Mouse (Mus musculus): ENCODE measurements at regions not wholly inside any gene's neighbourhood (a gene's known extent, or its start where the extent isn't known, plus 50 kb on each side); places are given as distances from the start of the nearest gene placed in this dataset.
A peak's percentile ranks its signal among the peaks of the same experiment; 100 is the strongest.

- 88% methylated on average over 2 of the region's 2 CpGs for WGBS
- H3K4me2 ChIP-seq, result no peak overlapping the region
- H3K36me3 ChIP-seq, result no peaks in the 10 kb centered on the region
- no peak for ATAC-seq (ENCODE audit: low FRiP score)
- H3K4me1 ChIP-seq (replicated peaks), result no peaks in the 10 kb centered on the region
- no peak overlapping the region for H3K27ac ChIP-seq
- peaks cover 3% of the 10 kb centered on the region; the same call in 1 of the 2 replicates for H3K9me3 ChIP-seq
- H3K27me3 ChIP-seq, result no peaks in the 10 kb centered on the region
- no peak overlapping the region for H3K9ac ChIP-seq
- no peak overlapping the region for H3K4me3 ChIP-seq
Observed at GRCm38 (mm10) chr1:128740616-128741015, 148.5 kb upstream of the Cxcr4 start.

DNA sequence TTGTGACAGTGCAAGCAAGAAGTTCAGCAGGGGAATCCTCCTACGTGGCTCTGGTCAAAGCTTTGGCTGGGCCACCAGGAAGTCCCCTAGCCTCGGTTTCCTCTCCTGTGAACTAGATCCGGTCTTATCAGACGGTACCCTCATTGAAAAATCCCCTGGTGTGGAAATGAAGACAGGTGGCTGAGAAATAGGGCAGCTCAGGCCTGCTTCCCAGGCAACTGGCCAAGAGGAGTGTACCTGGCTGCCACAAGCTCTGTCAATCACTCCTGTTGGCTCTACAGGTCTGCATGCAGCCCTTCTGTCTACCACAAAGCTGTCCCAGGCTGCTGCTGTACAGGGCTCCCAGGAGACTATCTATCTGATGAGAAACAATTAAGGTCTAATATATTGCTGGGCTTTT is 146.1 kb upstream of the Cxcr4 start:
- Histone ChIP-seq H3K27ac (no peak overlapping the region), H3K9me3 (peaks cover 3% of the 10 kb centered on the region; the same call in 1 of the 2 replicates), H3K4me3 (no peak overlapping the region), H3K36me3 (no peaks in the 10 kb centered on the region), H3K27me3 (no peaks in the 10 kb centered on the region), H3K9ac (no peak overlapping the region), H3K4me2 (no peak overlapping the region), H3K4me1 (replicated peaks) (no peaks in the 10 kb centered on the region)
- ATAC-seq (ENCODE audit: low FRiP score), result no peak
- 96% methylated on average over 4 of the region's 4 CpGs for WGBS

DNA sequence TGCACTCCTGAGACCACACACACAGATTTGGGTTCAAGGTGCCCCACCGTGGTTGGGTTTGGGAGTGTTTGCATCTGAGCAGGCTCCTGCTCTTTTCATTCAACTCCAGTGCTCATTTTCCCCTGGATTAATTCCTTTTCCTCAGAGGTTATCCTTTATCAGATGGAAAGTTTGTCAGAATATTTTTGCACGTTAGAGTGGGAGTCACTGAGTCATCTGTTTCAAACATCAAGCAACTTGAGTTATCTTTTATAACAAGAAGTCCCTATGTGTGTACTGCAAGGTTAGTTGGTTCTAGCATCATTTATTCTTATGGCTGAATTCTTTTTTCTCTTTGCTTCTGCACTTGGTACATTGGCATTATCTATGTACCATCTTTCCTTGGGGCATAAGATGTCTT is 142.8 kb upstream of the Cxcr4 start:
- H3K9ac ChIP-seq, result no peak overlapping the region
- ATAC-seq (ENCODE audit: low FRiP score), result no peak
- no peaks in the 10 kb centered on the region for H3K9me3 ChIP-seq
- H3K4me2 ChIP-seq, result no peak overlapping the region
- H3K4me1 ChIP-seq (replicated peaks), result 0 out of 2 replicates have a peak, but pooled peaks cover 3% of the 10 kb centered on the region
- H3K27ac ChIP-seq, result no peak overlapping the region
- H3K27me3 ChIP-seq, result no peaks in the 10 kb centered on the region
- 81% methylated on average over 2 of the region's 2 CpGs for WGBS
- no peak overlapping the region for H3K4me3 ChIP-seq
- no peaks in the 10 kb centered on the region for H3K36me3 ChIP-seq

- Histone ChIP-seq H3K9ac (no peak overlapping the region), H3K4me2 (no peak overlapping the region), H3K36me3 (no peaks in the 10 kb centered on the region), H3K27me3 (no peaks in the 10 kb centered on the region), H3K27ac (no peak overlapping the region), H3K4me3 (no peak overlapping the region), H3K9me3 (no peaks in the 10 kb centered on the region), H3K4me1 (replicated peaks) (0 out of 2 replicates have a peak, but pooled peaks cover 3% of the 10 kb centered on the region)
- WGBS, result 77% methylated on average over 3 of the region's 3 CpGs
- no peak for ATAC-seq (ENCODE audit: low FRiP score)
Observed at GRCm38 (mm10) chr1:128731445-128731844, 139.4 kb upstream of the Cxcr4 start.

GRCm38 (mm10) chr1:128724433-128725091 is 132.5 kb upstream of the Cxcr4 start:
- Histone ChIP-seq H3K36me3 (no peaks in the 10 kb centered on the region), H3K4me3 (no peak overlapping the region), H3K4me1 (replicated peaks) (no peaks in the 10 kb centered on the region), H3K27ac (no peak overlapping the region), H3K9ac (no peak overlapping the region), H3K4me2 (no peak overlapping the region), H3K9me3 (no peaks in the 10 kb centered on the region), H3K27me3 (no peaks in the 10 kb centered on the region)
- ATAC-seq (ENCODE audit: low FRiP score), result no peak
- WGBS, result 88% methylated on average over 6 of the region's 6 CpGs

DNA sequence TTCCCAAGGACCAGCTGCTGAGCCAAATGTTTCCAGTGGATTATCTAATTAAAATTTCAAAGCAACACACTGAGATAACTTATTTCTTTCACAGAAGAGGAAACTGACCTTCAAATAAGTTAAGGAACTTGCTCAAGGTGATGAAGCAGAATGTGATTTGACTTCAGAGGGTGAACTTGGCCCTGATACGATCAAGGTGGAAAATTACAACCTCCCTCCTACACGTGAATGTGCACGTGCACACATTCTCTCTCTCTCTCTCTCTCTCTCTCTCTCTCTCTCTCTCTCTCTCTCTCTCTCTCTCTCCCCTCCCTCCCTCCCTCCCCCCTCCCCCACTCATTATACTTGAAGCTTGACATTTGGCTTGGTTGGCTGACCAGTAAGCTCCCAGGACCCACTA is 131.8 kb upstream of the Cxcr4 start:
- ATAC-seq (ENCODE audit: low FRiP score), result no peak
- H3K4me1 ChIP-seq (replicated peaks), result no peaks in the 10 kb centered on the region
- H3K4me3 ChIP-seq, result no peak overlapping the region
- H3K9ac ChIP-seq, result no peak overlapping the region
- no peaks in the 10 kb centered on the region for H3K27me3 ChIP-seq
- H3K4me2 ChIP-seq, result no peak overlapping the region
- H3K27ac ChIP-seq, result no peak overlapping the region
- 61% methylated on average over 3 of the region's 3 CpGs for WGBS
- no peaks in the 10 kb centered on the region for H3K9me3 ChIP-seq
- no peaks in the 10 kb centered on the region for H3K36me3 ChIP-seq

- Histone ChIP-seq H3K4me2 (no peak overlapping the region), H3K27me3 (no peaks in the 10 kb centered on the region), H3K36me3 (no peaks in the 10 kb centered on the region), H3K4me1 (replicated peaks) (no peaks in the 10 kb centered on the region), H3K9ac (no peak overlapping the region), H3K4me3 (no peak overlapping the region), H3K27ac (no peak overlapping the region), H3K9me3 (no peaks in the 10 kb centered on the region)
- WGBS, result 79% methylated on average over 2 of the region's 2 CpGs
- no peak for ATAC-seq (ENCODE audit: low FRiP score)
Observed at GRCm38 (mm10) chr1:128722061-128722471, 130.0 kb upstream of the Cxcr4 start.

DNA sequence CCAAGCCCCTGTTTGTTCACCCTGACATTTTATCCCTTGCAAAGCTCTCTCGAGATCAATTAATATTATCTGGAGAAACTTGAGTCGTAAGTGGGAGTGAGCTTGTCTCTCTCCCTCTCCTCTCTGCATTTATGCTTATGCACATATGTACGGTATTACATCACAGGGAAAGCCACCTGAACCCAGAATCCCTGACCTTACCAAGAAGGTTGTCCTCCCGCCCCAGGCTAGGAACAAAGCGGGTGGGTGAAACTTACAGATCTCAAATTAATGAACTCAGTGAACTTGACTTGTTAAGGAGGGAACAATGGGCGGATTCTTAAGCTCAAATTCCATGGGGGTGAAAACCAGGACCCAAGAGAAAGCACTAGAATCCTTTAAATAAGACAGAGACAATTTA is 122.8 kb upstream of the Cxcr4 start:
- H3K27me3 ChIP-seq, result no peaks in the 10 kb centered on the region
- no peak overlapping the region for H3K4me2 ChIP-seq
- H3K4me3 ChIP-seq, result no peak overlapping the region
- no peak overlapping the region for H3K9ac ChIP-seq
- WGBS, result 68% methylated on average over 6 of the region's 6 CpGs
- H3K9me3 ChIP-seq, result no peaks in the 10 kb centered on the region
- H3K4me1 ChIP-seq (replicated peaks), result peaks cover 22% of the 10 kb centered on the region
- H3K36me3 ChIP-seq, result no peaks in the 10 kb centered on the region
- ATAC-seq (ENCODE audit: low FRiP score), result no peak
- no peak overlapping the region for H3K27ac ChIP-seq

- no peak overlapping the region for H3K27ac ChIP-seq
- no peak overlapping the region for H3K9ac ChIP-seq
- ATAC-seq (ENCODE audit: low FRiP score), result no peak
- H3K27me3 ChIP-seq, result no peaks in the 10 kb centered on the region
- H3K9me3 ChIP-seq, result no peaks in the 10 kb centered on the region
- WGBS, result 75% methylated on average over 7 of the region's 7 CpGs
- H3K36me3 ChIP-seq, result no peaks in the 10 kb centered on the region
- no peak overlapping the region for H3K4me3 ChIP-seq
- no peak overlapping the region for H3K4me2 ChIP-seq
- peaks cover 22% of the 10 kb centered on the region for H3K4me1 ChIP-seq (replicated peaks)
Observed at GRCm38 (mm10) chr1:128712876-128713275, 120.8 kb upstream of the Cxcr4 start.

- WGBS, result 56% methylated on average over 5 of the region's 5 CpGs
- ATAC-seq (ENCODE audit: low FRiP score), result peak; percentile 69
- no peaks in the 10 kb centered on the region for H3K36me3 ChIP-seq
- no peak overlapping the region for H3K9ac ChIP-seq
- peaks cover 22% of the 10 kb centered on the region for H3K4me1 ChIP-seq (replicated peaks)
- H3K27me3 ChIP-seq, result no peaks in the 10 kb centered on the region
- no peak overlapping the region for H3K4me2 ChIP-seq
- H3K27ac ChIP-seq, result 0 out of 2 replicates have a peak overlapping the region, but pooled peaks have one; percentile 19
- H3K4me3 ChIP-seq, result no peak overlapping the region
- H3K9me3 ChIP-seq, result no peaks in the 10 kb centered on the region
Observed at GRCm38 (mm10) chr1:128711121-128711520, 119.0 kb upstream of the Cxcr4 start.

GRCm38 (mm10) chr1:128707747-128708146 is 115.7 kb upstream of the Cxcr4 start:
- Histone ChIP-seq H3K36me3 (no peaks in the 10 kb centered on the region), H3K4me1 (replicated peaks) (peaks cover 10% of the 10 kb centered on the region), H3K9me3 (no peaks in the 10 kb centered on the region), H3K4me2 (no peak overlapping the region), H3K27me3 (no peaks in the 10 kb centered on the region), H3K4me3 (no peak overlapping the region), H3K9ac (no peak overlapping the region), H3K27ac (no peak overlapping the region)
- ATAC-seq (ENCODE audit: low FRiP score), result no peak
- 91% methylated on average over 6 of the region's 6 CpGs for WGBS

DNA sequence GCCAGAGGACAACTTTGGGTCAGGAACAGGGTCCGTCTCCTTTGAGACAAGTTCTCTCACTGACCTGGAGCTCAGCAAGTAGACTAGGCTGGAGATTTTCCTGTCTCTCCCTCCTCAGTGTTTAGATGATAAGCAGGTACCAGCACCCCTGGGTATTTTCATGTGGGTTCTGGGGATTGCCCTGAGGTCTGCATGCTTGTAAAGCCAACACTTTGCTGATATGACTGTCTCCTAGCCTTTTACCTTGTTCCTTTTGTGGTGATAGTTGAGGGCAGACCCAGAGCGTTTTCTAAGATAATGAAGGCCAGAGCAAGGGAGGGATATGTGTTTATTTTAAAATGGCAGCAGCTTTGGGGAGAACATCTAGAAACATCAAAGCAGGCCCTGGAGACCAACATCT is 114.1 kb upstream of the Cxcr4 start:
- no peak overlapping the region for H3K4me2 ChIP-seq
- no peaks in the 10 kb centered on the region for H3K27me3 ChIP-seq
- no peak for ATAC-seq (ENCODE audit: low FRiP score)

GRCm38 (mm10) chr1:128705071-128705503 is 113.0 kb upstream of the Cxcr4 start:
- H3K9ac ChIP-seq, result no peak overlapping the region
- H3K9me3 ChIP-seq, result no peaks in the 10 kb centered on the region
- 74% methylated on average over 3 of the region's 3 CpGs for WGBS
- no peaks in the 10 kb centered on the region for H3K36me3 ChIP-seq
- no peak overlapping the region for H3K27ac ChIP-seq
- no peak overlapping the region for H3K4me2 ChIP-seq
- no peaks in the 10 kb centered on the region for H3K4me1 ChIP-seq (replicated peaks)
- H3K27me3 ChIP-seq, result no peaks in the 10 kb centered on the region
- no peak for ATAC-seq (ENCODE audit: low FRiP score)
- H3K4me3 ChIP-seq, result no peak overlapping the region

More for the DNA sequence above, 114.1 kb upstream of the Cxcr4 start:
- H3K4me1 ChIP-seq (replicated peaks), result peaks cover under 1% of the 10 kb centered on the region; the same call in 1 of the 2 replicates
- H3K4me3 ChIP-seq, result no peak overlapping the region
- WGBS, result 91% methylated on average over 2 of the region's 2 CpGs
- H3K9me3 ChIP-seq, result no peaks in the 10 kb centered on the region
- H3K27ac ChIP-seq, result no peak overlapping the region
- H3K9ac ChIP-seq, result no peak overlapping the region
- H3K36me3 ChIP-seq, result no peaks in the 10 kb centered on the region
